In genomic region chr17:34032806-34033205, GRCm38 (mm10) we compare ENCODE assay signal across 8 mouse cellular contexts. TPM values are rescaled to one million over a fixed set of nuclear protein-coding genes. Genes with fewer than 3 reads are reported as not detected.
DNase-seq lines count a peak whose midpoint lies in the region; ATAC-seq and TF ChIP-seq lines count a peak whose summit lies in the region.

No protein-coding gene starts in this region.

- no peak for ATAC-seq in lung, embryonic 15.5 days (ENCODE audit: borderline replicate concordance, extremely low read depth, low FRiP score, low TSS enrichment)
- ATAC-seq in forebrain, embryonic 12.5 days (ENCODE audit: low FRiP score) = no peak
- no peak for ATAC-seq in kidney, postnatal 0 days (replicated peaks; ENCODE audit: low FRiP score, low read depth)
- ATAC-seq in midbrain, postnatal 0 days (ENCODE audit: low FRiP score) = no peak

- 43% methylated on average over 9 of the region's 9 CpGs for WGBS in lung, embryonic 15.5 days
- 71% methylated on average over 8 of the region's 9 CpGs for WGBS in forebrain, embryonic 12.5 days
- WGBS in kidney, postnatal 0 days = 46% methylated on average over 9 of the region's 9 CpGs
- 63% methylated on average over 9 of the region's 9 CpGs for WGBS in midbrain, postnatal 0 days

- no peaks in the 10 kb centered on the region for H3K27me3 ChIP-seq in lung, embryonic 15.5 days
- no peaks in the 10 kb centered on the region for H3K27me3 ChIP-seq in forebrain, embryonic 12.5 days
- no peaks in the 10 kb centered on the region for H3K27me3 ChIP-seq in kidney, postnatal 0 days (ENCODE audit: insufficient read depth, low read length)
- H3K27me3 ChIP-seq in midbrain, postnatal 0 days (ENCODE audit: insufficient read depth, low read length) = no peaks in the 10 kb centered on the region

- TF ChIP-seq CTCF in kidney, postnatal 0 days (IDR thresholded peaks at IDR 0.05; ENCODE audit: low read depth) = no peak
- TF ChIP-seq CTCF in midbrain, postnatal 0 days (IDR thresholded peaks at IDR 0.05) = no peak

- H3K36me3 ChIP-seq in lung, embryonic 15.5 days = peaks cover 57% of the 10 kb centered on the region
- H3K36me3 ChIP-seq in forebrain, embryonic 12.5 days (replicated peaks) = peaks cover 66% of the 10 kb centered on the region
- peaks cover 49% of the 10 kb centered on the region for H3K36me3 ChIP-seq in kidney, postnatal 0 days (ENCODE audit: insufficient read depth, low read length)
- peaks cover 36% of the 10 kb centered on the region for H3K36me3 ChIP-seq in midbrain, postnatal 0 days (ENCODE audit: insufficient read depth, low read length)

- H3K9me3 ChIP-seq in lung, embryonic 15.5 days = no peaks in the 10 kb centered on the region
- no peaks in the 10 kb centered on the region for H3K9me3 ChIP-seq in forebrain, embryonic 12.5 days
- no peaks in the 10 kb centered on the region for H3K9me3 ChIP-seq in kidney, postnatal 0 days (replicated peaks; ENCODE audit: low read length)
- no peaks in the 10 kb centered on the region for H3K9me3 ChIP-seq in midbrain, postnatal 0 days (ENCODE audit: low read length)

- peak overlapping the region; percentile 93 for H3K4me2 ChIP-seq in lung, embryonic 15.5 days
- peak overlapping the region; percentile 99 for H3K4me2 ChIP-seq in forebrain, embryonic 12.5 days
- H3K4me2 ChIP-seq in kidney, postnatal 0 days (ENCODE audit: low read length) = peak overlapping the region; percentile 70
- H3K4me2 ChIP-seq in midbrain, postnatal 0 days (ENCODE audit: low read depth, low read length, poor library complexity, severe bottlenecking) = peak overlapping the region; percentile 97

- peak overlapping the region; percentile 73 for H3K4me3 ChIP-seq in lung, embryonic 15.5 days
- peak overlapping the region; percentile 95 for H3K4me3 ChIP-seq in forebrain, embryonic 12.5 days (replicated peaks)
- H3K4me3 ChIP-seq in kidney, postnatal 0 days (replicated peaks; ENCODE audit: low read depth, low read length) = peak overlapping the region; percentile 50
- H3K4me3 ChIP-seq in midbrain, postnatal 0 days (ENCODE audit: low read depth, low read length) = peak overlapping the region; percentile 70

- DNase-seq in adrenal gland, adult (ENCODE audit: inconsistent age in 2 of 2, low spot score in 1 of 2) = peak; percentile 61 to 69
- DNase-seq in adrenal gland, adult 8-10 months = no peak
- DNase-seq in lung, postnatal 14 days = no peak
- DNase-seq in kidney, postnatal 0 days (ENCODE audit: low spot score) = no peak
- DNase-seq in midbrain, postnatal 0 days (ENCODE audit: low spot score) = no peak
- no peak for DNase-seq in ovary, postnatal 14 days (ENCODE audit: low spot score)

- peak overlapping the region; percentile 96 for H3K27ac ChIP-seq in lung, embryonic 15.5 days
- peak overlapping the region; percentile 98; the same call in 1 of the 2 replicates for H3K27ac ChIP-seq in forebrain, embryonic 12.5 days
- peak overlapping the region; percentile 54; the same call in 1 of the 2 replicates for H3K27ac ChIP-seq in kidney, postnatal 0 days
- peak overlapping the region; percentile 97; the same call in 1 of the 2 replicates for H3K27ac ChIP-seq in midbrain, postnatal 0 days (ENCODE audit: low read depth, low read length)

- peak overlapping the region; percentile 82 for H3K9ac ChIP-seq in lung, embryonic 15.5 days
- peak overlapping the region; percentile 96 for H3K9ac ChIP-seq in forebrain, embryonic 12.5 days
- H3K9ac ChIP-seq in kidney, postnatal 0 days (ENCODE audit: low read depth, low read length) = peak overlapping the region; percentile 91
- H3K9ac ChIP-seq in midbrain, postnatal 0 days (replicated peaks; ENCODE audit: low read length, poor library complexity, severe bottlenecking) = peak overlapping the region; percentile 96

- peaks cover 44% of the 10 kb centered on the region for H3K4me1 ChIP-seq in lung, embryonic 15.5 days
- H3K4me1 ChIP-seq in forebrain, embryonic 12.5 days = peaks cover 51% of the 10 kb centered on the region
- H3K4me1 ChIP-seq in kidney, postnatal 0 days (replicated peaks; ENCODE audit: insufficient read depth, low read length) = peaks cover 17% of the 10 kb centered on the region
- H3K4me1 ChIP-seq in midbrain, postnatal 0 days (ENCODE audit: insufficient read depth, low read length) = peaks cover 24% of the 10 kb centered on the region

RNA-seq across cellular contexts. Expression of gene Rxrb, which starts 1.2 kb away (rescaled TPM):
- 10 to 100 TPM; 54.8 to 70.9 (median 62.7) TPM for total RNA-seq in adrenal gland, adult 8-10 months (2022)
- 47.5 and 56.0 TPM in 2 replicates for polyA plus RNA-seq in lung, embryonic 15.5 days (2015; fragmentation: Nextera tagmentation; extraction: Ambion mirVana)
- 54.8 and 59.5 TPM in 2 replicates for polyA plus RNA-seq in forebrain, embryonic 12.5 days (2016; fragmentation: Nextera tagmentation; extraction: Ambion mirVana)
- polyA plus RNA-seq in kidney, postnatal 0 days (2015; fragmentation: Nextera tagmentation; extraction: Ambion mirVana) = 42.3 and 46.1 TPM in 2 replicates
- 53.6 and 61.2 TPM in 2 replicates for total RNA-seq in midbrain, postnatal 0 days (2014; rRNA removed)
- polyA plus RNA-seq in midbrain, postnatal 0 days (2015; fragmentation: Nextera tagmentation; extraction: Ambion mirVana) = 52.7 and 53.7 TPM in 2 replicates

RNA-seq across cellular contexts. Expression of gene Slc39a7, which starts 1.3 kb away (rescaled TPM):
- total RNA-seq in adrenal gland, adult 8-10 months (2022) = 100 to 1,000 TPM; 176 to 248 (median 200) TPM
- 192 and 205 TPM in 2 replicates for polyA plus RNA-seq in lung, embryonic 15.5 days (2015; fragmentation: Nextera tagmentation; extraction: Ambion mirVana)
- polyA plus RNA-seq in forebrain, embryonic 12.5 days (2016; fragmentation: Nextera tagmentation; extraction: Ambion mirVana) = 160 and 166 TPM in 2 replicates
- polyA plus RNA-seq in kidney, postnatal 0 days (2015; fragmentation: Nextera tagmentation; extraction: Ambion mirVana) = 149 and 165 TPM in 2 replicates
- total RNA-seq in midbrain, postnatal 0 days (2014; rRNA removed) = 170 and 229 TPM in 2 replicates
- 152 and 156 TPM in 2 replicates for polyA plus RNA-seq in midbrain, postnatal 0 days (2015; fragmentation: Nextera tagmentation; extraction: Ambion mirVana)

RNA-seq across cellular contexts. Expression of gene H2-Ke6, which starts 4.9 kb away (rescaled TPM):
- total RNA-seq in adrenal gland, adult 8-10 months (2022) = 100 to 1,000 TPM; 249 to 289 (median 271) TPM
- polyA plus RNA-seq in lung, embryonic 15.5 days (2015; fragmentation: Nextera tagmentation; extraction: Ambion mirVana) = 46.1 and 49.1 TPM in 2 replicates
- 92.8 and 103 TPM in 2 replicates for polyA plus RNA-seq in forebrain, embryonic 12.5 days (2016; fragmentation: Nextera tagmentation; extraction: Ambion mirVana)
- polyA plus RNA-seq in kidney, postnatal 0 days (2015; fragmentation: Nextera tagmentation; extraction: Ambion mirVana) = 64.9 and 65.7 TPM in 2 replicates
- total RNA-seq in midbrain, postnatal 0 days (2014; rRNA removed) = 58.4 and 67.6 TPM in 2 replicates
- 53.6 and 54.7 TPM in 2 replicates for polyA plus RNA-seq in midbrain, postnatal 0 days (2015; fragmentation: Nextera tagmentation; extraction: Ambion mirVana)

RNA-seq across cellular contexts. Expression of gene Col11a2, which starts 6.4 kb away (rescaled TPM):
- 1 to 10 TPM in 3 of 4 experiments, under 1 TPM in 1; 0.55 to 1.7 (median 1.4) TPM for total RNA-seq in adrenal gland, adult 8-10 months (2022)
- polyA plus RNA-seq in lung, embryonic 15.5 days (2015; fragmentation: Nextera tagmentation; extraction: Ambion mirVana) = 4.1 and 5.0 TPM in 2 replicates
- polyA plus RNA-seq in forebrain, embryonic 12.5 days (2016; fragmentation: Nextera tagmentation; extraction: Ambion mirVana) = 1.4 and 2.5 TPM in 2 replicates
- polyA plus RNA-seq in kidney, postnatal 0 days (2015; fragmentation: Nextera tagmentation; extraction: Ambion mirVana) = 1.4 and 1.6 TPM in 2 replicates
- 17.9 and 24.3 TPM in 2 replicates for total RNA-seq in midbrain, postnatal 0 days (2014; rRNA removed)
- polyA plus RNA-seq in midbrain, postnatal 0 days (2015; fragmentation: Nextera tagmentation; extraction: Ambion mirVana) = 4.1 and 4.6 TPM in 2 replicates

RNA-seq across cellular contexts. Expression of gene Ring1, which starts 8.3 kb away (rescaled TPM):
- total RNA-seq in adrenal gland, adult 8-10 months (2022) = 10 to 100 TPM; 42.7 to 84.4 (median 60.7) TPM
- polyA plus RNA-seq in lung, embryonic 15.5 days (2015; fragmentation: Nextera tagmentation; extraction: Ambion mirVana) = 20.9 and 23.2 TPM in 2 replicates
- polyA plus RNA-seq in forebrain, embryonic 12.5 days (2016; fragmentation: Nextera tagmentation; extraction: Ambion mirVana) = 19.1 and 23.6 TPM in 2 replicates
- polyA plus RNA-seq in kidney, postnatal 0 days (2015; fragmentation: Nextera tagmentation; extraction: Ambion mirVana) = 17.9 and 23.3 TPM in 2 replicates
- 19.5 and 23.4 TPM in 2 replicates for total RNA-seq in midbrain, postnatal 0 days (2014; rRNA removed)
- polyA plus RNA-seq in midbrain, postnatal 0 days (2015; fragmentation: Nextera tagmentation; extraction: Ambion mirVana) = 17.3 and 19.5 TPM in 2 replicates

Comparison
In these comparisons a context has a peak if more than half of its experiments do, and no peak if none do; other contexts are left out.
1. DNase-seq: peak in adrenal gland, adult (2 of 2); none in adrenal gland, adult 8-10 months (single experiment), lung, postnatal 14 days (single experiment), kidney, postnatal 0 days (single experiment), midbrain, postnatal 0 days (single experiment) and ovary, postnatal 14 days (single experiment).
2. Peak in every context shown above with its lines, with median percentiles within 50 percentile points of each other: H3K27ac ChIP-seq, H3K4me2 ChIP-seq, H3K4me3 ChIP-seq and H3K9ac ChIP-seq.